Mouse (Mus musculus) G1E (cell line): Measurements from ENCODE around the gene Acvr1c.

ENCODE experiments used
- CTCF ChIP-seq: IDR thresholded peaks from 2 replicates; pipeline ENCODE4 v1.5.1; 2012; ENCODE audit warnings: low read depth, low read length, inconsistent platforms, mixed read lengths
- GATA1 ChIP-seq: IDR thresholded peaks from 2 replicates; pipeline ENCODE4 v1.6.1; 2012; ENCODE audit warnings: borderline replicate concordance, low read length, inconsistent platforms, mixed read lengths

- TF ChIP-seq CTCF, result no peak
- TF ChIP-seq GATA1, result no peak
These were observed 4.8 kb downstream of the Acvr1c start for GRCm38 (mm10) chr2:58352846-58353245.
